Mouse (Mus musculus) lung, postnatal 0 days (tissue): ENCODE results near the gene Gmds.

ENCODE experiments used
- CTCF ChIP-seq: IDR thresholded peaks from 2 replicates; pipeline ENCODE4 v1.5.1; 2016; ENCODE audit warnings: antibody characterized with exemption, mild to moderate bottlenecking
- EP300 ChIP-seq: IDR thresholded peaks from 2 replicates; pipeline ENCODE4 v1.6.1; 2016; ENCODE audit warnings: antibody characterized with exemption, mild to moderate bottlenecking, control low read depth

DNA sequence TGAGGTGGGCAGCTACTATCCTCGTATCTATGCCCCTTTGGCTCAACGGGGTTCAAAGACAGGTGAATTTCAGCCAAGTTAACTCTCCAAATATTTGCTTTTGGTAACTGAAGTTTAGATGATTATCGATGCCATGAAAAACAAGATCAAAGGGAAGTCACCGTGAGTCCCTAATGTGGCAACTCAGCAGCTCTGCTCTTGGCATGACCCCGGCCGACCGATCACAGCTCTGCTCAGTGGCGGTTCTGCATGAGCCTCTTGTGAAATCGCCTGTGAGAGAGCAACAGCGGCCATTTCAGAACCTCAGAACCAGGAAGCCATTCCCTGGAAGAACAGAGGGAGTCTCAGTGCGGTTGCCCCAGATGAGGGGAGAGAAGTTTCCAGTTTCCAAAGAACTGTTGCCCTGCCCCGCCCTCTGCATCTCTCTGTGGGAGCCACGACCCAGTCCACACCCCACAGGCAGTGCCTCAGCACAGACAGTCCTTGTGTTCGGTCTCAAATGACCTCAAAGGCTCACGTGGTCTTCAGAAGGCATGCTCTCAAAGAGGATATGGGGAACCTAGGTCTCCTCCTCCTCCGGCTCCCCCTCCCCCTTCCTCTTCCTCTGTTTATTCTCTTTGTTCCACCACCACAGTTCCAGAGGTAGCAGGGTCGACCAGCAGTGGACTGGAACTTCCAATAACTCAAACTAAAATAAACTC, 559.1 kb downstream of the Gmds start:
- TF ChIP-seq CTCF (no peak), EP300 (no peak)
